Mouse (Mus musculus) CD4-positive, CD25-positive, alpha-beta regulatory T cell, adult 9 weeks (primary cell): Measurements from ENCODE around the gene Hk3. TPM values are rescaled to one million over a fixed set of nuclear protein-coding genes. Genes with fewer than 3 reads are reported as not detected.

ENCODE experiments used
- polyA plus RNA-seq: library from polyadenylated mRNA; unstranded; fragments of 100-300 nt; shearing (Covaris generic); gene quantifications from one replicate; pipeline ENCODE4 v1.2.1, GENCODE M21; 2017

Gene Hk3
- polyA plus RNA-seq = 1.3 TPM

GRCm38 (mm10) chr13:55021194-55021779 lies at the start of gene Hk3:
TSS of gene Hk3 (minus strand) at chr13:55021385.

Other genes with a start within 250 kb of the Hk3 start
- not detected for gene Eif4e1b, start 237.4 kb downstream of the Hk3 start, polyA plus RNA-seq
- gene Tspan17, start 232.0 kb downstream of the Hk3 start, polyA plus RNA-seq = 2.6 TPM
- 0.30 TPM for gene Unc5a, start 72.0 kb downstream of the Hk3 start, polyA plus RNA-seq
- 79.3 TPM for gene Uimc1, start 78.9 kb upstream of the Hk3 start, polyA plus RNA-seq
- 37.3 TPM for gene Zfp346, start 83.9 kb upstream of the Hk3 start, polyA plus RNA-seq
- gene Gm17617, start 112.2 kb upstream of the Hk3 start, polyA plus RNA-seq = not detected
- gene Fgfr4, start 131.3 kb upstream of the Hk3 start, polyA plus RNA-seq = not detected
- gene Nsd1, start 188.4 kb upstream of the Hk3 start, polyA plus RNA-seq = 101 TPM